Mouse (Mus musculus): ENCODE data around the gene Tns3.

Gene Tns3

DNA sequence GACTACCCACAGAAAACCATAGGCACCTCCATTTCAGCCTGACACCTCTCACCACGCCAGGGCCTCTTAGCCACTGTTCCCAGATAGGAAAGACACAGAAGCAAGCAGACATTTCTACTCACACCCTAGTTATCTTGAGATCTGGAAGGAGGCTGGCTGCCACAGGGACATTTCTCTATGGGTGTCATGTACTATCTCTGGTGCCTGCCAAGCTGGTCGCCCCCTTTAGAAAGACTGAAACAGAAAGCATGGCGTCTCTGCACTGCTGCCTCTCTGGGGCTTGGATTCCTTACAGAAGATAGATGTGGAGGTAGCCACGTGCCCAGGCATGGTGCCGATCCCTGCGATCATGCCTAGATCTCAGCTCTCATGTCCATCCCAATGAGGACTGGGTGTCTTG, 182.8 kb downstream of the Tns3 start:
- in situ Hi-C loops (cut with MboI, MseI), result no loop called here

DNA sequence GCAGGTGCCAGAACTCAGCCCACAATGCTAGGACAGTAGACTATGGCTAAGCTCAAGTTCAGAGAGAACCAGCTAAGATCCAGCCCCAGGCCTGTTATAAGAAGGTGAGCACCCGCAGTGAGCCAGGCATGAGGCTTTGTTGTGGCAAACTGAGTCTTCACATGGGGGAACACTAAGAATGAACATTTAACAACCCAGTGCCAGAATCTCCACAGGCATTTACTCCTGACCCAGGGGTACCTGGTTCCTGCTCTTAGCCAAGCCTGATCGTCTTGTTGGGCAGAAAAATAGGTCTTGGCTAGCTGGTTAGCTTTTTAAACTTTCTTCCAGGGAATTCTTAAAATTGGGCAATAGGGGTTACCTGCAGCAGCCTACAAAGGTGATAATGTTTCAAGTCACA, 184.5 kb downstream of the Tns3 start:
- in situ Hi-C loops (cut with MboI, MseI), result no loop called here

DNA sequence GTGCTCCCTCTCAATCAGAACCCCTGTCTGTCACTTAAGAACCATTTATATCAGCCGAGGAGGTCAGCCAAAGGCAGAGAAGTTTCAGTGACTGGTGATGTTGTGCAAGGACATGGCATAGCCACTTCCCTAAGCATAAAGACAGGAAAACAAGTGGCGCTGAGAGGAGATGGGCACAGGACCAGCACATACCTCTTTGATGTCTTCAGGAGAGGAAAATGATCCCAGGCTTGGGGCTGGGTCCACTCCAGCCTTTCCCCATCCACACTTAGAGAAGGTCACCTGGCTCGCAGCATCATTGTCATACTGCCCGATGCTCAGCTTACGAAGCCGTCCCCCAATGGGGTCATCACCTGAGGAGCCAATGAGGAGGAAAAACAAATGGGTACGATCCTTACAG, 185.0 kb downstream of the Tns3 start:
- in situ Hi-C loops (cut with MboI, MseI), result no loop called here

DNA sequence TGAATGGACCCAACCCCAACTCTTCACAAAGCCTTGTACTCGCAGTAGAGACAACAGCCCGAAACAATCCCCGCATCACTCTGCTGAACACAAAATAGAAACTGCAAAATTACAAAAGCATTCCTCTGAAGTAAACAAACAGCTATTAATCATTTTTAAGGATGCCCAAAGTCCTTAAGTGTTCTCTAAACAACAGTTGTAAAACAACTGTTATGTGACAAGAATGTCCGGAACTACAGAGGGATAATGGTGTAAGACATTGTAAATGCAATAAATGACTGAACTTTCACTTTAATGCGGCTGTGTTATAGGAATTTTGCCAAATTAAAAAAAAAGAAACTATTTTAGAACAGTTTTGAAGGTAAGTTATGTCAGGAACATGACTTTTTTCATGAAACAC, 190.7 kb downstream of the Tns3 start:
- in situ Hi-C loops (cut with MboI, MseI), result no loop called here

DNA sequence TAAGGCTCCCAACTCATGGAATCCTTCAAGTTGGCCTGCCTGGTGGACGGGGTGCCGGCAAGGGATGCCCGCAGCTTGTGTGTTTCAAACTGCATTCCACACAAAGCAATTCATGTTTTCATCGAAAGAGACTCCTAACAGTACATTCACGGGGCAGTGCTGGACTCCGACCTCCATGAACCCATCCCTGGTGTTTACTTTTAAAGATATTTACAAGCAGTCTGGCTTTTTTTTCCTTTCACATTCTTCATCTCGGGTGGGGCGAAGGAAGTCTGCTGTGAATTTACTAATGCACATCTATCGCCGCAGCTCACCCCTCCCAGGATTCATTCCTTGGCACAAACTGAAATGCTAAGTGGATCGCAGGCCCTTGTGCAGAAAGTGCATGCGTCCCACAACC, 191.9 kb downstream of the Tns3 start:
- in situ Hi-C loops (cut with MboI, MseI), result no loop called here

DNA sequence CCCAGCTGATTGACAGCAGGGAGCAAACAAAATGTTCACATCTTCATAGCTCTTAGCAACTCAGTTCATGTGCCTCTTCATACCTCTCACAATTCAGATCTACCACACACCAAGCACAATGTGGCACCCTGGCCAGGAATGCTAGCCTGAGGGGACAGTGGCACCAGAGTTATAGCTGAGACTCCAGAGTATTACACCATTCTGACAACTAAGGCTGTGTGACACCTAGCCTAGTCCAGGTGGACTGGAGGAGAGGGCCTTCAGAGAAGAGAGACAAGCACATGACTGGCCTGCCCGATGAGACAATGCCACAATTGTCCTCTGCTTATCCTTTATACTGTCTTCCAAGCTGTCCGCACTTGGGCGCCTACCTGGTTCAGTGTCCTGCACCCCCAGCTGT, 192.8 kb downstream of the Tns3 start:
- in situ Hi-C loops (cut with MboI, MseI), result no loop called here

DNA sequence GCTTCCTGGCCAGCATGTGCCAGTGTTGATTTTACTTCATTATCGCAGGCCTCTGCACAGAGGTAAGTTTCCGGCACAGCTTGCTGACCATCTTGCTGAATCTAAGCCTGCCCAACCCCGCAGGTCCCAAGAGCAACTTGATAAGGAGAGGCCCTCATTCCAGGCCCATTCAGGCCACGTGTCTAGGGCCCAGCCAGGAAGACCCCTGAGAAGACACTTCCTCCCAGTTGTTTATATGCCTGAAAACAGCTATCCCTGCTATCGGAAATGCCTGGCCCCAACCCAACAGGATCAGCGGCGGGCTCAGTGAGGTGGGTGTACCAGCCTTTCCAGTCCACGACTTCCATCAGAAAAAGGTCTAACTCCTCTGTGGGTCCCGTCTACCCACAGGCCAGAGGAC, 194.8 kb downstream of the Tns3 start:
- in situ Hi-C loops (cut with MboI, MseI), result no loop called here

DNA sequence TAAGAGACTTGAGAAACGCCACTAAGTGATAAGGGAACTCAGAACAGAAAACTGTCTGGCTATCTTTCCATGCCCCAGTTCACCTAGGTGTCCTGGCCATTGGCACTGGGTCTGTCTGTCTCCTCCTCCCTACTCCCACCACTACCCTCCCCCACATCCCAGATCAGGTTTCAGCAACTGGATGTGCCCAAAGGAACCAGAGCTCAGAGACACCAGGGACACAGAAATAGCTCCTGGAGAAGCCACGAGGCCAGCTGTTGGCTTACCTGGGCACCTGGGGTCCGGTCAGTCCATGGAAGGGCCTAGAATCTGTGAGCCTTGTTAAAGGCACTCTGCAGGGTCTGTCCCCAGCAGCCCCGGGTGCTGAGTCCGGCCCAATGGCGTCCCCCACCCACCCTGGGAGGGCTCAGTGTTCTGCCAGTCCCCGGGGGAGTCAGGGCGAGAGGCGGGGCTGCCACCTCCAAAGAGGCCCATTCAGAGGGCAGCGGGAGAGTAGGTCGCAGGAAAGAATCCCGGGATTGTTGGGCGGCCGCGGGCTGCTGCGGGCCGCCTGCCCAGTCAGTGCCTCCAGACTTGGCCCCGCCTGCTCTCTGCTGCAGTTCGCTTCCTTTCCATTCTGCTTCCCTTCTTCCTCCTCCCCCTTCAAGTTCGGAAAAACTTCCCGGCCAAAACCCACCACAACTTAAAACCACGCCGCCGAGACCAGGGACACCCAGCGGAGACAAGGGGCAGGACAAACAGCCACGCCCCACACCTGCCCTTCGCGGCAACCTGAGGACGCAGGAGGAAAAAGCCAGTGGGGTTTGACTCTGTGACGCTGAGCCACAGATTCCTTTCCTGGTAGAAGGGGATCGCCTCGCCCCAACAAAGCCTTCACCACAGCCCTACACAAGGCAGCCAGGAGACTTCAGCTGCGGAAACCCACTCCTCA, 195.9 kb downstream of the Tns3 start:
- in situ Hi-C loops (cut with MboI, MseI), result no loop called here

DNA sequence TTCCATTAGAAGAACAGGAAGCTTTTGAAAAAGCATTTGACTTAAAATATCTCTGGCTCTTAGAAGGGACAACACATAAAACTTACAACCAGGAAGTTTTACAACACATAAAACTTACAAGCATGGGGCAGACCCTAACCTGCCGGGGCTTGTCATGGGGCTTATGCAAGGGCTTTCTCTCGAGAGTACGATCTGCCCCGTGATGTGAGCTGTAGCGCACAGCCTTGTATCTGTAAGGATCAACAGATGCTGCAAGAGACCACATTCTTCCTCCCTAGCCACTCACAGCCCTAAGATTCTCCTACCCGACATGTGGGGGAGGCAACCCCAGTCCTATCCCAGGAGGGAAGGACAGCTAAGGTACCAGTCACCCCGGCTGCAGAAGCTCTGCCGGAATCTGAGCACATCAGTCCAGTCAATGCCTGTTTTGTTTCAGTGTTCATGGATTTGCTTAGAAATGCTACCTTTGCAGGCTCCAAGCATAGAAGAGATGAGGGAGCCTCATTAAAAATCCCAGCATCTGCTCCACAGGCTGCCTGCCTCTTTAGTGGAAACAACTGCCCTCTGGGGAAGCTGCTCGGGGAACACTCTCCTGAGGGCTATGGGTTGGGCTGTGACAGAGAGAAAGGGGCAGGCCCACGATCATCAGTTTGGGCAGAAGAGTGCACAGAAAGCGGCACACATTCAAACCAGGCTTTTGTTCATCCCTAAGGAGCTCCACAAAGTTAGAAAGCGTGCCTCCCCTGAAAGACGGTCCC, 196.8 kb downstream of the Tns3 start:
- in situ Hi-C loops (cut with MboI, MseI), result no loop called here

DNA sequence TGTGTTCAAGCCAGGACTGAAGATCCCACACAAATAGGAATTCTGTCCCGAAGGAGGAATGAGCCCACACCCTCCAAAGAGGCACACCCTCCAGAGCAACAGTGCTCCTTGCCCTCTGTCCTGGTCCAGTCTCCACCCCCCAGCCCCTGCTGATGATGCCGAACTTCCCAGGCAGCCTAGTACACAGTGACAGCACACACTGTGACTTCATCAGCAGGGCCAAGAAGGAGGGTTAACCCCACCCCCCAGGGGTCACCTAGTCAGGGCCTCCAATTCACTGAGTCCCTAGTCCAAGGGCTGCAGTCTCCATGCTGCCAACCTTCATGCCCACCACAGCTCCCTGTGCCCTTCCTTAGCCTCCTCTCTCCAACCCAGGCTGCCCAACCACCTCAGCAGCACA, 200.5 kb downstream of the Tns3 start:
- in situ Hi-C loops (cut with MboI, MseI), result no loop called here

DNA sequence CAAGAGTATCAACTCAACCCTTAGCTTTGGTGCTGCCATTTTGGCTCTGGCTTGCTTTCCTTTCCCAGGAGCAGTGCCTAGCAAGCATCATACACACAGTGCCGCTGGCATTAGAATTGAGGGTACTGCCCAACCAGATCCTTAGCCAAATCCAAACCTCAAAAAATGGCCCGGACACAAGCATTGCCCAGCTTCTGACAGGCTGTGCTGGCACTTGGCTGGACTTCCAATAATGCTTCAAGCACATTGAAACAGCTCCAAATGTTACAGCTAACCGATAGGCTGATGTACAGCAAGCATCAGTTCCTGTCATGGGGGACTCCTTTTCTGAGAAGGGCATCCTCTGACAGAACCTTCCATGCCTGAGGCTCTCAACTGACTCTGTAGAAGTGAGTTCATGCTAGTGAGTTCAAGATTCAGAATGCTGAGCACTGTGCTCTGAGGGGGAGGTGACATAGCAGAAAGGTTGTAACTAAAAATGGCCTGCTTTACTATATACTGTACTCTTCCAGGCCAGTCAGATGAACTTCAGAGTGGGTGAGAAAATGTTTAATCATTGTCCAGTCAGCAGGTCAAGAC, 201.4 kb downstream of the Tns3 start:
- in situ Hi-C loops (cut with MboI, MseI), result no loop called here

DNA sequence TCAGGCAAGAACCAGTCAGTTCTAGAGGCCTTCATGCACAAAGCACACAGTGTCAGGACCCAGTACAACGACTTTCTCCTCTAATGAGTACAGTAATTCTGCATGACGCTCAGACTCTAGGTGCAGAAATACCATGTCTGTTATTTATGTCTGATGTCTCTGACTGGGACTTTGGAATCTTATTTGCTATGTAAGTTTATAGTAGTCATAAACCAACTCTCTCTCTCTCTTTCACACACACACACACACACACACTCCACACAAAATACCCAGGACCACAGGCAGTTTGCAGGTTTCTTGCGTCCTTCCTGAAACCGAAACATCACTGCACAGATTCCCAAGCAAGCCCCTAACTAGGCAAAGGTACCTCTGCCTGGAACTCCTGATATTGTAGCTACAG, 203.5 kb downstream of the Tns3 start:
- in situ Hi-C loops (cut with MboI, MseI), result no loop called here

DNA sequence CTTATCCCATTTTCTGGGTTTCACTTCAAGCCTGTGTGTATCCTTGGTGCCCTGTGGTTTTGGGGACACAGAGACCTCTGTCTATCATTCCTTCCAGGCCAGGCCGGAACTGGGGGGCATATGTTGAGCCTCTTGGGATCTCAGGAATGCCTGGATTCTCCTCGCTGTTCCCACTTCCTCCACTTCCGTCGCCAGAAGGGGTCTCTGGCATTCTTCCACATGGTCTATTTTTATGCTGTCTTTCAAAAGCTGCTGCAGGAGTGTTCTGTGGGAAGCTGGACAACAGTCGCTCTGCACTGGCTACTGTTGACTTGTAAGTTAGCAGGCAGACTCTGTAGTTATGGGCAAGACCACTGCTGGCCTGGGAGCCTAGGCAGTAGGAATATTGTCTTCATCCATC, 206.4 kb downstream of the Tns3 start:
- in situ Hi-C loops (cut with MboI, MseI), result no loop called here

DNA sequence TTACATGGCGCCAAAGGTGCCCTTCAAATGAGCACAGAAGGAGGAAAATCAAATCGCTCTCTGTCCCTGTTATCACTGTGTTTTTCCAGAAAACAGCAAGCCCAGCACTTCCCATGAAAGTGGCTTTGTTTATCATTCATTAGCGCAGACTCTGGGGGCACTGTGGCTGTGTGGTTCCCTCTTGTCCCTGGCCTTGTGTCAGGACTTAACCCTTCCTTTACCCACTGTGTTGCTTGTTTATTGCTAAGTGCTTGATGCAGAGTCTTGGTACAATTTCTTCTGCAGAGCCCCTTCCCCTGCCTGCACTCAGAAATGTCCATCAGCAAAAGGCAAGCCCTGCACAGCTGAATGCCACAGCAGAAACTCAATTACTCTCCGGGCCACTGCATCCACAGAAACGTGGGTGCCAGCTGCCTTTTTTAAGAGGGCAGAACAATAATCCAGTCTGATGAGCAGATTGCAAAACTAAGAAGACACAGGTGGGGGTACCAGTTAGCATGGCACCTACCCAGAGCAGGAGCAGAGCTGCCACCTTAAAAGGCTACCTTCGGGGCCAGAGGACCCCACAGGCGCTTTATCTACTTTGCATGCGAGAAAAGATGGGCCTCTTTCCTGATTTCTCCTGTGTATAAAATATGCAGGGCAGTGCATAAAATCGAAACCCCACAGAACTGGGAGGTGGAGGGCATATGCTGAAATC, 207.6 kb downstream of the Tns3 start:
- in situ Hi-C loops (cut with MboI, MseI), result no loop called here

DNA sequence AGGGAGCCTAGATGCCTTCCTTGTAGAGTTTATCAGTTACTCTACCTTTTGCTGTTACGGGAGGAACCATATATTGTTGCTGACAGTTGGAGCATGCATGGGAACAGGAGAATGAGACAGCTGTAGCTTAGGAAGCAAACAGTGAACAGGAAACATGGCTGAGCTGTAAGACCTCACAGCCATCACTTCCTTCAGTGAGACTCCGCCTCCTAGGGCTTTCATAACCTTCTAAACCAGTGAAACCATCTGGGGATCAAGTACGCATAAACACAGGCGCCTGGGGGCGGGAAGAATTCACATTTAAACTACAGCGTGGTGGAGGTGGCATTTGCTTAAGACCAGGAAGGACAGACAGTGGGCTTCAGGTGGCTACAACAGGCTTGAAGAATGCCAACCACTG, 208.7 kb downstream of the Tns3 start:
- in situ Hi-C loops (cut with MboI, MseI), result no loop called here

DNA sequence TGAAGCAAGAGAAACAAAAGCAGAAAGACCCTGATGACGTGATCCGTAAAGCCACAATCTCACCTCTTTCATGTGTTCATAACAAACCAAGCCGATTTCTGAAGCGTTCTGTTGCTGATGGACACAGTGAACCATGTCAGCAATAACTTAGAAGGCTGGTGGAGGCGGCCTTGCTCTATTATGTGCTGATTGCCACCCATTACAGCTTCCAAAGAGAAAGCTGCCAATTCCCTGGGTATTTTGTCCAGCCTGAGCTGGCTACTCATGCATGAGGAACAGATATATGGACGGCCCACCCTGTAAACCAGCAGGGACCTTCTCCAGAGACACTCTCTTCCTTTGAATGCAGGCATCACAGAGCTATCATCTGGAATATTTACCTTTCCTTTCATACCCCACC, 211.1 kb downstream of the Tns3 start:
- in situ Hi-C loops (cut with MboI, MseI), result no loop called here

DNA sequence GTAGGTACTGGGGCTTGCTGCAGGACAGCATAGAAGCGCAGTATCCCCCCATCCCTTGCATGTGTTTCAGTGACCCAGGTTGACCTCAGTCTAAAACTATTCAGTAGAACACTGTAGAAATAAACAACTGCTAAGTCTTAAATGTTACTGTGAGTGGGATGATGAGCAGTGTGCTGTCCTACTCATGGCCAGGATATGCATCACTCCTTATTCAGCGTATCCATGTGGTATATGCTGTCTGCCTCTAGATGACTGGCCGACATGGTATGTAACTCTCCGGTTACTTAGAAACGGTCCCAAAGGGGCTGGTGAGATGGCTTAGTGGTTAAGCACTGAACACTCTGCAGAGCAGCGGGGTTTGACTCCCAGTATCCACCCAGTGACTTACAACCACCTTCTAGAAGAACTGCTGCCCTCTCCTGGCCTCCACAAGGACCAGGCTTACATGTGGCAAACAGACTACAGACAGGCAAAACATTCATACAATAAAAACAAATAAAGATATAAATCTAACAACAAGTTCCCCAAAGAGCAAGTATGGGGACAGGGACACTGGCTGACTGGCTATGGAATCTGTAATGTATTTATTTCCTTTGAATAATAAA, 212.6 kb downstream of the Tns3 start:
- in situ Hi-C loops (cut with MboI, MseI), result no loop called here

DNA sequence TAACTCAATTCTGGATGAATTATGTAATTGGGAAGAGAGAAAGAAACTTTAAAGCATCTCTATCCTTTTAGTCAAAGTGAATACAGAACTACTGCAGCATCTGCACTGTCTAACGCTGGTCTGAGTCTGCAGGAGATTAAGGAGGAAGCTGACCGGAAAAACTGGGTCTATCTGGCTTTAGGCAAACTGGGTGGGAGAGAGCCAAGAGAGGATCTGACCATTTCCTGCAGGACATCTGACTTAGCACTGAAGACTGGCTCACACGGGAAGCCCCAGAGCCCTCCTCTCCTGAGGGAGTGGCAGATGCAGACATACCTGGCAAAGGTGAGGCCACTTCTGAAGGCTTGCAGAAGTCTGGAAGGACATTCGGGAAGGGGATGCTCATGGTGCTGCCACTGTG, 213.8 kb downstream of the Tns3 start:
- in situ Hi-C loops (cut with MboI, MseI), result no loop called here

DNA sequence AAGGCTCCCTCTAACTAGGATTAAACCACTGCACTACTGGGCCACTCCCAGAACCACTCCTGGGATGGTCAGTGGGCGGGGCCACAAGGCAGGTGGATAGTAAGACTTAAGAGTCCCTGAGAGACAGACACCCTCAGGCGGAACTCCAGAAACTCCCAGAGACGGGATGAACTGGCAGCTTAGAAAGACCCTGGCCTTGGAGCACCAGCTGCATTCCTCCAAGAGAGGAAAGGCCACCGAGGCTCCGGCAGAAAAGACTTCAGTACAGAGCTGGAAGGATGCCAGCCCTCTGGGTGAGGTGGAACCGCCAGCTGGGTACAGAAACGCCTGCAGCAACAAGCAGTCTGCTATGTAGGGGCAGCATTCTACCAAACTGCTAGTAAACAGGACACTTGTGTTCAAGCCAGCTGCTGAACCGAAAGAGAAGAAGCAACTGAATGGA, 218.4 kb downstream of the Tns3 start:
- in situ Hi-C loops (cut with MboI, MseI), result no loop called here

DNA sequence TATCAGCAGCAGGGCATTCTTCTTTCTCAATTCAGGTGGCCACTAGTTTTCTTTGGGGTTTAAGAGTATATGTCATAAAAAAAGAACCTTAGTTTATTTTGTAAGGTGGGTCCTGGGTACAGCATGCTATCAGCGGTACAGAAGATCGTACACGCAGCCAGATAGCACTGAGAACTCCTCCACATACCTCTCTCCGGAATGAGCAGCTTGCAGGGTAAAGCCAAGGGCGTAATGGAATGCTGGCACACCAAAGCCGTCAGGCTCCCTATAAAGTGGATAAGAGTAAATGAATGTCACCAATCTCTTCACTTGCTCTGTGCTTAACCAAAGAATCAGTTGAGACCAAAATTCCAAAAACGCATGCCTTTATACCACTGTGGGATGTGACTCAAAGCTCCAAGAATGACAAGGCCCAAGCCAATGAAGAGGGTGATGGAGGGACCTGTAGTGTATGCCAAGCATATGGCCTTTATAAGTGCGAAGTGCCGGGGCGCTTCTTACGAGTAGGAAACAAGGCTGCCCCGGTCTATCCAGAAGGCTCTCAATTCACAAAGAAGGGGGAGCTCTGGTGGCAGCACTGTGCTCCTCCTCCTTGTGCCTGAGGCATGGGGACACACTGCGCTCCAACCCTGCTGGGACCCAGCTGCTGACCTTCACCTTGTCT, 219.4 kb downstream of the Tns3 start:
- in situ Hi-C loops (cut with MboI, MseI), result no loop called here

All from T-helper 2 cell (primary cell).